Mouse (Mus musculus) olfactory bulb, adult 2 months (tissue): ENCODE results near the gene Pck2.

ENCODE experiments used
- CTCF ChIP-seq: fragments of 200-500 bp; IDR thresholded peaks from 2 replicates; pipeline ENCODE4 v1.5.1; 2012; ENCODE audit warnings: low read depth, mild to moderate bottlenecking, low read length, moderate library complexity; ENCODE audit not compliant: insufficient read depth
- POLR2A ChIP-seq: fragments of 200-500 bp; IDR thresholded peaks from 2 replicates; pipeline ENCODE4 v1.6.1; 2012; ENCODE audit warnings: mild to moderate bottlenecking, low read depth, low read length, moderate library complexity; ENCODE audit not compliant: insufficient read depth

DNA sequence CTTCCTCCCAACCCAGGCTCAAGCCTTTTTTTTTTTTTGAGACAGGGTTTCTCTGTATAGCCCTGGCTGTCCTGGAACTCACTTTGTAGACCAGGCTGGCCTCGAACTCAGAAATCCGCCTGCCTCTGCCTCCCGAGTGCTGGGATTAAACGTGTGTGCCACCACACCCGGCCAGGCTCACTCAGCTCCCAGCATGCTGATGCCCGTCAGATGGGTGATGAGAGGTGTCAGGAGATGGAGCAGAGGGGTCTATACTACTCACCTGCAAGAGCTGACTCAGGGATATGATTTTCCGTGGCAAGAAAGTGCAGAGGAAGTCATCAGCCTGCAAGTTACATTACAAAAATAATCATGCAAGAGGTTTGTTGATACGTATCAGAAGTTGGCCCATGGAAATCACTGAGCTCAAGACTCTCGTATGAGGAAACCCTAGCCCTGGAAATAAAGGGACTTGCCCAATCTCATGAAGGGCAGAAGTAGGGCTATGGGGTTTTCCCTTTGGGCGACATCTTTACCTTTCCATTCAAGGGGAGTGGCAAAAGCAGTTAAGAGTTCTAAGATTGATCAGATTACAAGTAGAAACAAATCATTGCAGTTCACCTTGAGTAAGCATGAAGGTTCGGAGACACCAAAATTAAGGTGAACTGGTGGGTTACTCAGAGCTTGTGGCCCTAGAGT, 49.8 kb downstream of the Pck2 start:
- TF ChIP-seq CTCF (no peak), POLR2A (no peak)
